13 mouse cellular contexts compared by ENCODE assay signal in the genomic region with DNA sequence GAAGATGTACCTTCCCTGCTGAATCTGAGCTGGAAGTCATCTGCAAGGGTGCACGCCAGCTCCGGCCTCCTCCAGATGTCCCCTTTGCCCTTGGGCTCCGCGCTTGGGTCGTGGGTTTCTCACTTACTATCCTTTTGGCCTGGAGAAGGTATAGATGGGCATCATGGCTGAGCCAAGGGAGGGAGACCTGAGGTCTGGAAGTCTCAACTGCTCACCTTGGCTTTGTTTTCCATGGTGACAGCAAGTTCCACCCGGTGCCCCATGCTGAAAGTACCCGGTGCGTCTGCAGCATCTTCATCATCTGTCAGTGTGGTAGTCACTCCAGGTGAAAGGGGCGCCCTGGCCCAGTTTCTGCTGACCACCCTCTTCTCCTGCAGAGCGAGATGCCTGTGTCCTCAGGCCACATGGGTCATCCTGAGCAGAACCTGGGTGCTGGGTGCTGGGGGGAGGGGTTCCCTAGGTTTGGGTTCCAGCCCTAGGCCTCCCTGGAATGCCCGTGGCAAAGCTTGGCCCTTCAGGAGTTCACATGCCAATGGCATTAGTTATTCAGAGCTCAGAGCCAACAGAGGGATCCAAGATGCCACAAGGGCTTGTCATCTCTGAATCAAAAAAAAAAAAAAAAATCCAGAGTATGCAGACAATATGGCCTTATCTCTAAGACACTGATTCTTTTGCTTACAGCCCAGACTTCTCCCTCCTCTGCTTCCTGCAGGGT. TPM values are rescaled to one million over a fixed set of nuclear protein-coding genes. Genes with fewer than 3 reads are reported as not detected.
DNase-seq lines count a peak whose midpoint lies in the region; ATAC-seq lines count a peak whose summit lies in the region.
"Had no signal": no experiment of that assay in that cellular context is flagged by ENCODE, and none has a peak within 500 bp of the region (broad histone marks: within the 10 kb centered on the region; RNA-seq: fewer than 3 reads in every experiment).

No protein-coding gene starts in this region.

- peaks cover 50% of the 10 kb centered on the region for H3K27me3 ChIP-seq in forebrain, embryonic 12.5 days
- no peaks in the 10 kb centered on the region for H3K27me3 ChIP-seq in forebrain, embryonic 16.5 days (replicated peaks; ENCODE audit: control insufficient read depth, insufficient read depth, low read length)
- peaks cover 2% of the 10 kb centered on the region; the same call in 1 of the 2 replicates for H3K27me3 ChIP-seq in hindbrain, embryonic 11.5 days (ENCODE audit: control insufficient read depth, insufficient read depth, low read length)
- no peaks in the 10 kb centered on the region for H3K27me3 ChIP-seq in hindbrain, embryonic 14.5 days (ENCODE audit: control insufficient read depth, insufficient read depth, low read length)

- no peaks in the 10 kb centered on the region for H3K9me3 ChIP-seq in forebrain, embryonic 12.5 days
- no peaks in the 10 kb centered on the region for H3K9me3 ChIP-seq in forebrain, embryonic 16.5 days (ENCODE audit: control insufficient read depth, low read length)
- no peaks in the 10 kb centered on the region for H3K9me3 ChIP-seq in hindbrain, embryonic 11.5 days (ENCODE audit: control insufficient read depth, low read length)
- no peaks in the 10 kb centered on the region for H3K9me3 ChIP-seq in hindbrain, embryonic 14.5 days (ENCODE audit: control insufficient read depth, low read length)

- no peak for DNase-seq in hindbrain, embryonic 11.5 days (ENCODE audit: low spot score)
- DNase-seq in hindbrain, embryonic 14.5 days (ENCODE audit: low spot score), result no peak
- peak; percentile 4 for DNase-seq in urinary bladder, postnatal 25 days (ENCODE audit: low spot score)
- no peak for DNase-seq in urinary bladder, postnatal 14 days (ENCODE audit: low spot score)
- DNase-seq in right cerebral cortex, postnatal 25 days, result no peak
- DNase-seq: adrenal gland, postnatal 25 days had no signal

- 89% methylated on average over 11 of the region's 11 CpGs for WGBS in forebrain, embryonic 12.5 days
- 83% methylated on average over 11 of the region's 11 CpGs for WGBS in forebrain, embryonic 16.5 days
- WGBS in hindbrain, embryonic 11.5 days, result 85% methylated on average over 11 of the region's 11 CpGs
- WGBS in hindbrain, embryonic 14.5 days, result 87% methylated on average over 11 of the region's 11 CpGs

- H3K4me2 ChIP-seq in forebrain, embryonic 12.5 days, result no peak overlapping the region
- no peak overlapping the region for H3K4me2 ChIP-seq in forebrain, embryonic 16.5 days (ENCODE audit: low read length)
- no peak overlapping the region for H3K4me2 ChIP-seq in hindbrain, embryonic 11.5 days (replicated peaks; ENCODE audit: low read depth, low read length)
- no peak overlapping the region for H3K4me2 ChIP-seq in hindbrain, embryonic 14.5 days (replicated peaks)

- H3K9ac ChIP-seq in forebrain, embryonic 12.5 days, result peak overlapping the region; percentile 17; the same call in 1 of the 2 replicates
- no peak overlapping the region for H3K9ac ChIP-seq in forebrain, embryonic 16.5 days (replicated peaks; ENCODE audit: low read depth, low read length)
- H3K9ac ChIP-seq in hindbrain, embryonic 11.5 days (ENCODE audit: low read depth, low read length), result 0 out of 2 replicates have a peak overlapping the region, but pooled peaks have one; percentile 11
- H3K9ac ChIP-seq in hindbrain, embryonic 14.5 days, result no peak overlapping the region
- H3K9ac ChIP-seq: liver, embryonic 14.5 days had no signal

- no peak for ATAC-seq in forebrain, embryonic 12.5 days (ENCODE audit: low FRiP score)
- no peak for ATAC-seq in forebrain, embryonic 16.5 days
- ATAC-seq in hindbrain, embryonic 11.5 days (ENCODE audit: low FRiP score), result no peak
- ATAC-seq in hindbrain, embryonic 14.5 days (ENCODE audit: low FRiP score), result no peak
- ATAC-seq in megakaryocyte progenitor cell, adult 5-6 weeks (replicated peaks; ENCODE audit: poor library complexity), result no peak

- H3K4me1 ChIP-seq in forebrain, embryonic 12.5 days, result peaks cover 41% of the 10 kb centered on the region
- peaks cover 42% of the 10 kb centered on the region for H3K4me1 ChIP-seq in forebrain, embryonic 16.5 days (replicated peaks; ENCODE audit: control insufficient read depth, insufficient read depth, low read length)
- H3K4me1 ChIP-seq in hindbrain, embryonic 11.5 days (replicated peaks; ENCODE audit: control insufficient read depth, insufficient read depth, low read length), result peaks cover 20% of the 10 kb centered on the region
- H3K4me1 ChIP-seq in hindbrain, embryonic 14.5 days (replicated peaks; ENCODE audit: control insufficient read depth, insufficient read depth, low read length), result peaks cover 27% of the 10 kb centered on the region

- H3K4me3 ChIP-seq in forebrain, embryonic 12.5 days (replicated peaks), result no peak overlapping the region
- H3K4me3 ChIP-seq in forebrain, embryonic 16.5 days (replicated peaks; ENCODE audit: low read length), result no peak overlapping the region
- no peak overlapping the region for H3K4me3 ChIP-seq in hindbrain, embryonic 11.5 days (ENCODE audit: low read depth, low read length)
- no peak overlapping the region for H3K4me3 ChIP-seq in hindbrain, embryonic 14.5 days (replicated peaks; ENCODE audit: low read length)

- H3K36me3 ChIP-seq in forebrain, embryonic 12.5 days (replicated peaks), result no peaks in the 10 kb centered on the region; the same call in 1 of the 2 replicates
- H3K36me3 ChIP-seq in forebrain, embryonic 16.5 days (ENCODE audit: control insufficient read depth, insufficient read depth), result no peaks in the 10 kb centered on the region
- no peaks in the 10 kb centered on the region for H3K36me3 ChIP-seq in hindbrain, embryonic 11.5 days (ENCODE audit: control insufficient read depth, insufficient read depth, low read length)
- H3K36me3 ChIP-seq in hindbrain, embryonic 14.5 days (replicated peaks; ENCODE audit: control insufficient read depth, insufficient read depth), result no peaks in the 10 kb centered on the region

- H3K27ac ChIP-seq in forebrain, embryonic 12.5 days, result no peak overlapping the region
- H3K27ac ChIP-seq in forebrain, embryonic 16.5 days (ENCODE audit: low read length), result no peak overlapping the region; the same call in 1 of the 2 replicates
- H3K27ac ChIP-seq in hindbrain, embryonic 11.5 days (ENCODE audit: low read depth, low read length), result no peak overlapping the region
- no peak overlapping the region for H3K27ac ChIP-seq in hindbrain, embryonic 14.5 days
- H3K27ac ChIP-seq: liver, embryonic 14.5 days; macrophage had no signal

RNA-seq across cellular contexts. Expression of a gene that starts 2.0 kb away (rescaled TPM):
- 2.8 TPM in 2 replicates for polyA plus RNA-seq in forebrain, embryonic 12.5 days (2016; fragmentation: Nextera tagmentation; extraction: Ambion mirVana)
- 1.3 and 1.6 TPM in 2 replicates for polyA plus RNA-seq in forebrain, embryonic 16.5 days (2015; fragmentation: Nextera tagmentation; extraction: Ambion mirVana)
- 0.68 and 0.98 TPM in 2 replicates for polyA plus RNA-seq in hindbrain, embryonic 11.5 days (2014; fragmentation: Nextera tagmentation; extraction: Ambion mirVana)
- 0.48 and 0.87 TPM in 2 replicates for polyA plus RNA-seq in hindbrain, embryonic 14.5 days (2014; fragmentation: Nextera tagmentation; extraction: Ambion mirVana)
- 0.07 and 0.25 TPM in 2 replicates for total RNA-seq in megakaryocyte progenitor cell, adult 5-6 weeks (2015)
- total RNA-seq in megakaryocyte progenitor cell, adult 5-6 weeks (2017), result 0.42 and 0.47 TPM in 2 replicates

RNA-seq across cellular contexts. Expression of a gene that starts 12.1 kb away (rescaled TPM):
- not detected in 2 replicates for polyA plus RNA-seq in forebrain, embryonic 12.5 days (2016; fragmentation: Nextera tagmentation; extraction: Ambion mirVana)
- polyA plus RNA-seq in forebrain, embryonic 16.5 days (2015; fragmentation: Nextera tagmentation; extraction: Ambion mirVana), result not detected in 2 replicates
- polyA plus RNA-seq in hindbrain, embryonic 11.5 days (2014; fragmentation: Nextera tagmentation; extraction: Ambion mirVana), result not detected in 2 replicates
- polyA plus RNA-seq in hindbrain, embryonic 14.5 days (2014; fragmentation: Nextera tagmentation; extraction: Ambion mirVana), result not detected in 2 replicates
- total RNA-seq in megakaryocyte progenitor cell, adult 5-6 weeks (2015), result not detected in 2 replicates
- not detected in 2 replicates for total RNA-seq in megakaryocyte progenitor cell, adult 5-6 weeks (2017)
- total RNA-seq: adrenal gland, postnatal 25 days; left cerebral cortex, postnatal 25 days had no signal
- polyA plus RNA-seq: cerebellum, adult 2 months; liver, embryonic 14.5 days; macrophage had no signal

RNA-seq across cellular contexts. Expression of a gene that starts 14.9 kb away (rescaled TPM):
- polyA plus RNA-seq in forebrain, embryonic 12.5 days (2016; fragmentation: Nextera tagmentation; extraction: Ambion mirVana), result 22.3 and 24.4 TPM in 2 replicates
- polyA plus RNA-seq in forebrain, embryonic 16.5 days (2015; fragmentation: Nextera tagmentation; extraction: Ambion mirVana), result 24.4 and 27.0 TPM in 2 replicates
- polyA plus RNA-seq in hindbrain, embryonic 11.5 days (2014; fragmentation: Nextera tagmentation; extraction: Ambion mirVana), result 34.1 and 35.4 TPM in 2 replicates
- 29.5 and 30.6 TPM in 2 replicates for polyA plus RNA-seq in hindbrain, embryonic 14.5 days (2014; fragmentation: Nextera tagmentation; extraction: Ambion mirVana)
- 27.9 and 29.6 TPM in 2 replicates for total RNA-seq in megakaryocyte progenitor cell, adult 5-6 weeks (2015)
- 17.9 and 20.3 TPM in 2 replicates for total RNA-seq in megakaryocyte progenitor cell, adult 5-6 weeks (2017)

RNA-seq across cellular contexts. Expression of a gene that starts 19.1 kb away (rescaled TPM):
- polyA plus RNA-seq in forebrain, embryonic 12.5 days (2016; fragmentation: Nextera tagmentation; extraction: Ambion mirVana), result 11.5 and 14.1 TPM in 2 replicates
- 27.3 and 36.9 TPM in 2 replicates for polyA plus RNA-seq in forebrain, embryonic 16.5 days (2015; fragmentation: Nextera tagmentation; extraction: Ambion mirVana)
- polyA plus RNA-seq in hindbrain, embryonic 11.5 days (2014; fragmentation: Nextera tagmentation; extraction: Ambion mirVana), result 8.5 and 9.2 TPM in 2 replicates
- polyA plus RNA-seq in hindbrain, embryonic 14.5 days (2014; fragmentation: Nextera tagmentation; extraction: Ambion mirVana), result 65.8 and 79.2 TPM in 2 replicates
- not detected in 2 replicates for total RNA-seq in megakaryocyte progenitor cell, adult 5-6 weeks (2015)
- total RNA-seq in megakaryocyte progenitor cell, adult 5-6 weeks (2017), result not detected in 2 replicates
- polyA plus RNA-seq: macrophage had no signal

RNA-seq across cellular contexts. Expression of a gene that starts 32.2 kb away (rescaled TPM):
- 0.19 and 0.36 TPM in 2 replicates for polyA plus RNA-seq in forebrain, embryonic 12.5 days (2016; fragmentation: Nextera tagmentation; extraction: Ambion mirVana)
- 0.63 and 1.2 TPM in 2 replicates for polyA plus RNA-seq in forebrain, embryonic 16.5 days (2015; fragmentation: Nextera tagmentation; extraction: Ambion mirVana)
- polyA plus RNA-seq in hindbrain, embryonic 11.5 days (2014; fragmentation: Nextera tagmentation; extraction: Ambion mirVana), result 0.32 and 0.43 TPM in 2 replicates
- 0.54 and 0.69 TPM in 2 replicates for polyA plus RNA-seq in hindbrain, embryonic 14.5 days (2014; fragmentation: Nextera tagmentation; extraction: Ambion mirVana)
- total RNA-seq in megakaryocyte progenitor cell, adult 5-6 weeks (2015), result 71.2 and 80.9 TPM in 2 replicates
- total RNA-seq in megakaryocyte progenitor cell, adult 5-6 weeks (2017), result 61.1 and 70.4 TPM in 2 replicates

Comparison
In these comparisons a context has a peak if more than half of its experiments do, and no peak if none do; other contexts are left out.
1. H3K9ac ChIP-seq: peak in forebrain, embryonic 12.5 days (single experiment) and hindbrain, embryonic 11.5 days (single experiment); none in forebrain, embryonic 16.5 days (single experiment) and hindbrain, embryonic 14.5 days (single experiment).